Mouse (Mus musculus) heart, adult 18-20 months (tissue): Measurements from ENCODE around the gene Tmem132c. TPM values are rescaled to one million over a fixed set of nuclear protein-coding genes. Genes with fewer than 3 reads are reported as not detected.

ENCODE experiments used
- DNase-seq, 2 experiments: peaks; one replicate each; pipeline ENCODE4 v3.0.0; 2021 to 2022; ENCODE audit warnings: mixed read lengths in 1 of 2
- total RNA-seq, 2 experiments: library from RNA; stranded (reverse); gene quantifications; 2 replicates each; pipeline ENCODE4 v1.2.3; 2021

Gene Tmem132c
- total RNA-seq, 2 experiments from 2014 or later: 0.05 to 0.21 TPM

DNA sequence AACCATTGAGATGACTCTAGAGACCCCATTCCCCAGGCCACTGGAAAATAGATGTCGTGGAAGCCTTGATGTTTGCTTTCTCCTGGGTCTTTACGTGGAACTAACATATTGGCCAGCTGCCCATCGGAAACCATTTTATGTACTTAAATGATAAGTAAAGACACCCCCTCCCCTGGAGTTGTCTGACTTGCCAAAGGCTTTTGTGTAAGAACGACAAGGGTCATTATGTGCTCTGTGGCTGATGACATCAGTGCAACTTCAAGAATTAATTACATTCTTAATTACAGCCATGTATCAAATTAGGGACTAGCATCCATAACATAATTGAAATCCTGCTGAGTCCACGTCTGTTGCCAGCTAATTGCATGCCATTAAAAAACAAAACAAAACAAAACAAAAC, 45.3 kb downstream of the Tmem132c start:
- DNase-seq: no peak

DNA sequence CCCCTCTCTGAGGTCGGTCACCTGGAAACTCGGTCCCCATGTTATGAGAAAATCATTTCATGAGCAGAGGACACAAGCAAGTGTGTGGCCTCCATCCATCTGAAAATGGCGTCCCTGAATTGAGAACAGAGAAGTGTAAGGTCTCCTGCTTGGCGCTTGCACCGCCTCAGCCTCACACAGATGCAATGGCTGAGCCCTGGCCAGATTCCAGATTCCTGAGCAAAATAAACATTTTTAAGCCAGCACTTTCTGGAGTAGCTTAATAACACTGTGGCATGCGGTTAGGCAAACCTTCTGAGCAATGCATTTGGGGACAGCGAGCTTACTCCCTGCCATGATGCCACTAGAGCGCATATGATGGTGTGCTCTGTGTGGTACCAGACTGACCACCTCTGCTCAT, 48.1 kb downstream of the Tmem132c start:
- no peak for DNase-seq

DNA sequence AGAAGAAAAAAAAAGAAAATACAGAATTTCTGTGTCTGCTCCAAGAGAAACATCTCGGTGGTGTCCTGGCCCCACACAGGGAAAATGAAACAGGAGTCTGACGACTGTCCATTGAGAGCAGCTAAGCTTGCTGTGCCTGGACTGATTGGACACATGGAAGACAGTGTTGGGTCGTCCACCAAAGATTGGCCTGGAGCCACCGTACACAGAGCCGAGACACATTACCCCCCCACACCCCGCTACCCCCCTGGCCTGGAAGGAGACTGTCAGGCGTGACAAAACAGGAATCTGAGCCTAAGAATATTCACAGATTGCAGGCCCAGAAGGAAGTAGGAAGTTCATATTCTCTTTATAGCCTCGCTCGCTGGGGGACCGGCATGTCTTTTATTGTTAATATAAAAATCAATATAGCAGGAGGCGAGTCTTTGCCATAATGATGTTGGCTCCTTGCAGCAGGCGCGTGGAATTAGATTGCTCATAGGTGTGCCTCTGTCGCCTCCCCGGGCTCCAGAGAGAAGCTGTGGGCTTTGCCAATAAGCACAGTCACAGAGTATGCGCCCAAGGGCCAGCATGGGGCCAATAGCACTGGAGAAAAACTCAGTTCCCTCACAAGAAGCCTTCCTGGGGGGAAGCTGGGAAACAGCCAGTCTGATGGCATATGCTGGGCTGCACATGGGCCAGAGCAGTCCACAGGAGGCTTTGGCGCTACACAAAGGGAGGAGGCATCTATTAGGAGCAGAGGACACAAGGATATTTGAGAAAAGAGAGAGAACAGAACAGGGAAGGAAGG, 49.0 kb downstream of the Tmem132c start:
- DNase-seq: peak; percentile 13 to 21

DNA sequence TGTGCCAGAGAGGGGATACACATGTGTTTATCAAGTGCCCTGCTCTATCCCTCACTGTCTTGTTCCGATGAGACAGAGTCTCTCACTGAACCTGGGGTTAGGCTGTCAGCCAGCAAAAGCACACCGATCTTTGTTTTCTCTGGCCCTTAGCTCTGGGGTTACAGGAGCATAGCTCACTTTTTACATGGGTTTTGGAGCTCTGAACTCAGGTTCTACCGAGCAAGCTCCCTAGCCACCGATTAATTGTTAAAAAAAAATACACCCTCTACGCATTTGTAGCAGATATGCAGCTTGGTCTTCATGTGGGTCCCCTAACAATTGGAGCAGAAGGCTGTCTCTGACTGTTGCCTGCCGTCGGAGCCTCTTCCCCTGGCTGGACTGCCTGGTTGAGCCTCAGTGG, 50.0 kb downstream of the Tmem132c start:
- no peak for DNase-seq

DNA sequence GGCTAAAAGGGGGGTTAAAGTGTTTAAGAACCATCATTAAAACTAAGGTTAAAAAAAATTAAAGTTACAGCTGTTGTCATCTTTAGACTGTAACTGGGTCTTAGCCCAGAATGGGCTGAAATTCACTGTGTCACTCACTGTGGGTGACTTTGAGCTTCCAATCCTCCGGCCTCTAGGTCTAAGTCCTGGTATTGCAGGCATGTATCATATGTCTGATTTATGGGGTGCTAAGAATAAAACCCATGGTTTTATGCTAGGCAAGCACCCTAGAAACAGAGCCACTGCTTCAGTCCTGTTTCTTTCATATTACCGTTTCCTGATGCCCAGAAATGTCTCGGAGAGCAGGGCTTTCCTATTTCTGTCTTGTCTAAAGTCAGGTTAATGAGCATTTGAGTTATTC, 52.1 kb downstream of the Tmem132c start:
- DNase-seq: no peak

DNA sequence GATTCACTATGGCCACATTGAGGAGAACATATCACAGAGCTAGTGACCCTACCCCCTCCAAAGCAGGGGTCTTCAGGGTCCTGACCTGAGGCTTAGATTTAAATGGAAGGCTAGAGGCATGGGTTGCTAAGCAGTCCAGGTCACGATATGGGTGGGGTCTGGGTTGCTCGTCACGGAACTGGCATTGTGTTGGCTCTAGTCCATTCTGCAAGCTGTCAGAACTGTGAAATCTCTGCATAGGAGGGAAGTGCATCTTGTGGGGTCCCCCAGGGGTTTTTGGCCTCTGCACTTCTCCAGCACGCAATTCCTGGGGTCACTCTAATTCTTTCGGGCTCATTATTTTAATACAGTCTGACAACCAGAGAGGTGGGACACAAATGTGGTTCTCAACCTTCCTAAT, 55.9 kb downstream of the Tmem132c start:
- no peak for DNase-seq

DNA sequence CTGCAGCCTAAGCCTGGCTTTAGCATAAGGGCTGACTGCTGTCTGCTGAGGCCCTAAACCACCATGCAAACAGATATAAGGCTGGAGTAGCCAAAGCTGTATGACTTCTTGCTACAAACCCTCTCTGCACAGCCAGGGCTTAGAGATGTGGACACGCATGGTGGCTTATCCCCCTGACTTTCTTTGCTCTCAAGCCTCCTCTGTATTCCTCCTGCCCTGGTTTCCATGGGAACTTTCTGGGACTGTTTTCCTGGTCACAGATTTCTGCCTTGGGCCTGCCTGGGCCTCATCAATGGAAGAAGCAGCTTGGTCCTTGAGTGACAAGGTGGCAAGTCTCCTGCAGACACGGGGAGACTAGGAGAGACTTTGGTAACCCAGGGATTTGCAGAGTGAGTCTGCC, 56.5 kb downstream of the Tmem132c start:
- DNase-seq: no peak

DNA sequence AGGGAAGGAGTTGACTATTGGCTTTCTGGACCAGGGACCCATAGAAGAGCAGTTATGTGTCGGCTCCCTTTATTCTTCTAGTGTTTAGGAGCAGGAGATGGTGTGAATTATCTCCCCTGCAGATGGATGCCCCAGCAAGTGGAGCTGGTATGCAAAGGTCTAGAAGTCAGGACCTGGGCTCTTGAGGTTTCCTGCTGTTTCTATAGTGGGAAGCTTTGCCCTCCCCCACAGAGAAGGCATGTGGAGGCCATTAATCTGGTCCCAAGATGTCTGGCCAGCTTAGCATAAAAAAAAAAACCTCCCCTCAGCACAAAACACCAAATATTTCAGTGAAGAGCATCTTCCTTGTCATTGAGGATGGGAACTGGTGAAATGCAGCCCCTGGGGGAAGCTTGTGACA, 57.4 kb downstream of the Tmem132c start:
- DNase-seq: no peak

DNA sequence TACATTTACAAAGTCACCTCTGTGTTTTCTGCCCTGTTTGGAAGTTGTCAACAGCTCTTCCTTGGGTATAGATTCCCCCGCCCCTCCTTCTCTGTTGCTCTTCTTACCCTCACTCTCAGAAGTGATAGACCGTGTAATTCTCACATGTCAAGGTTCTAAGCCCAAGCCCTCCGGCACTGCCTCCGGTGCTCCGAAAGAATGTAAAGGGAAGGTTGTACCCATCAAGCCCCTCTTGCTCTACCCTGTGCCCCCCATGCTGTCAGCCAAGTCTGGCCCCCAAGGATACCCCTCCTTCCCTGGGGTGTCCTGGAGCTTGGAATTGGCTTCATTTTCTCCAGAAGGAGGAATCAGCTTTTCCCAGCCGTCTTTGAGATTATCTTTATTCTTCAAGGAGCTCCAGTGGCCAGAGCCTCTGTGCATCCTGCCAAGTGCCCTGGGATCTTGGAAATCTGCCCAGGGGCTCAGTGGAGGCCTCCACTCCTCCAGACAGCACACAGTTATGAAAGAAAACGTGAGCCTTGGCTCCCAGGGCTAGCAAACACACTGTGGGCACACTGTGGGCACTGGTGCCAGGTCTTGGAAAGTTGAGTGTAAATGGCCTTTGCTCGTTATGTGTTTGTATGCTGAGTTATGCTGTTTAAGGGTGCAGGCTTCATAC, 59.1 kb downstream of the Tmem132c start:
- DNase-seq: no peak

DNA sequence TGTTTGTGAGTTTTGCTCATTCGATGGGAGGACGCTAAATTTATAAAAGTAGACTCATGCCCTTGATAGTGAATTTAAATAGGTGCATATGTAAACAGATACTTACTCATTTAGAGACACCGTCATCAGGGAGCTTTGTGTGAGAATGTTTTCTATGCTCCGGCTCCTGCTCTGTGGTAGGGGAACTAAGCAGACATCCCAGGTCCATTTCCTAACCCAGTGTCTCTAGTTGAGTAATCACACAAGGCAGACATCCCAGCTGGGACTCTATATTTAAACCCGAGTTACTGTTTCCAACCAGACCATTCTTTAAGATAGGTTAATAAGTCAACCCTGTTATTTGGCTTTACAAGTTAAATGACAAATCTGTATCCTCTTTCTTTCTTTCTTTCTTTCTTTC, 63.7 kb downstream of the Tmem132c start:
- DNase-seq: no peak

DNA sequence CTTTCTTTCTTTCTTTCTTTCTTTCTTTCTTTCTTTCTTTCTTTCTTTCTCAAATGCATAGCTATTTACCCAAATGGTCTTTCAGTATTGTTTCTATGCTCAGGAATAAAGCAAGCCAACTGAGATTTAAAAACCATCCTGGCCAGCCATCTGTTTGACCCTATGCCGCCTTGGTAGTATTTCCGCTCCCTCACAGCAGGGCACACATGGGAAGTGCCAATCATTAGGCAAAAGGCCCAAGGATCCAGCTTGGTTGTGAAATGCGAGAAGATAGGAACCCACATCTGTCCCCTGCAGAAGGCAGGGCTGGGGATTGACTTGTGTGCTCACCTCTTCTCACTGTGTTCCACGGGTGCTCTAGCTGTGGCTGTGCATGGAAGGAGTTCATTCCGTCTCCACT, 64.1 kb downstream of the Tmem132c start:
- DNase-seq: no peak

DNA sequence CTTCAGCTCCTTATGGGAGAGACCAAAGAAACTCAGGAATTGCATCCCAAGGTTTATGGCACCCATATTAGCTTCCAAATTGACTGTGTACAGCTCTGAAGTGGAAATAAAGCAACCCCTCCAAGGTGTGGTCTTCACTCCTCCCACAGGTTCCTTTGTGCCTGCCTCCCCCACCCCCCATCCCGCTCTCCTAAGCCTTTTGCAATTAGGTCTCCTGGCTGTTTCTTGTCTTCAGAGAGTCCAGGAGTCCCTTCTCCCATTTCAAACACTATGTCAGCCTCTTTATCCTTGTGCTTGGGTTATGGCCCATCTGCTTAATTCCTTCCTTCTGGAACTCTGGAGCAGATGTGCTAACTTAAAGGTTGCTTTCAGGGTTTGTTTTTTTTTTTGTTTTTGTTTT, 65.1 kb downstream of the Tmem132c start:
- DNase-seq: no peak

DNA sequence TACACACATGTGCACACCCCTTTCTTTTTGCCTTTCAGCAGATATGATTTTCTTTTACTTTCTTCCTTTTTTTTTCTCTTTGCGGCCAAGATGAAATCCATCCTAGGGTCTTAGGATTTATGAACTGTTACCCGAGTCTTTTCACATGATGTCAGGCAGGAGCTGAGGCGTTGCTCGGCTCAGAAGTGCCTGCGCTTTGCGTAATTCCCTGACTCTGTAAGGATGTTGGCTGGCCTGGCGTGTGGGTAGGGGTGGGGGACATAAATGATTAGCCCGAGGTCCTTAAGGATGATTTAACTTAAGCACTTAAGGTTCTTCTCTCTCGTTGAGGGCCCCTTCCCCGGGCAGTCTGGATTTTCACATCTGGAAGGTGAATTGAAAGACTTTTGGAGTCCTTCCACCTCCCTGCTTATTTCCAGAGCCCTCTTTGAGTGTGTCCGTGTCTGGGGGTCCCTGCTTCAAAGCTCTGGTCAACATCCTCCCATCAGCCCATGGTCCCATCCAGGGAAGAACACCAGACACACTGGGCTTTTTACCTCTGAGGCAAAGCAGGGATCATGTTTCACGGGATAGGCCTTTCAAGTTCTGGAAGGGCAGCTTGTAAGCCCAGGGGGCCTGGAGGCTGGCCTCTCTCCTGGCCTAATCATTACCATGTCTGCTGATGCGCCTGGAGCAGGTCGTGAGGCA, 68.9 kb downstream of the Tmem132c start:
- DNase-seq: no peak

DNA sequence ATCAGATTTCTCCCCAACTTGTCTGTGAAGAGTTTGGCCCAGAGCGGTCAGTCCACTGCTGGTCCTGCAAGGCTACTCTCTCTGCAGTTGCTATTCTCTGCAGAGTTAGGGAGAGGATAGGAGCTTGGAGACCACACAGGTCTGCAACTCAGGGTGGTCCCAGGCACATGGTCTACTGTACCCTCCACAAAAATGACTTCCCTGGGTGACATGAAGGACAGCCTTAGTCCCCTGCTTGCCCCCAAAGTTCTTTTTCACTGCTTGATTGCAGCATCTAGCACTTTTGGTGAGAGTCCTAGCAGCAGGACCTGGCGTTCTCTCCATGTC, 69.4 kb downstream of the Tmem132c start:
- DNase-seq: no peak

DNA sequence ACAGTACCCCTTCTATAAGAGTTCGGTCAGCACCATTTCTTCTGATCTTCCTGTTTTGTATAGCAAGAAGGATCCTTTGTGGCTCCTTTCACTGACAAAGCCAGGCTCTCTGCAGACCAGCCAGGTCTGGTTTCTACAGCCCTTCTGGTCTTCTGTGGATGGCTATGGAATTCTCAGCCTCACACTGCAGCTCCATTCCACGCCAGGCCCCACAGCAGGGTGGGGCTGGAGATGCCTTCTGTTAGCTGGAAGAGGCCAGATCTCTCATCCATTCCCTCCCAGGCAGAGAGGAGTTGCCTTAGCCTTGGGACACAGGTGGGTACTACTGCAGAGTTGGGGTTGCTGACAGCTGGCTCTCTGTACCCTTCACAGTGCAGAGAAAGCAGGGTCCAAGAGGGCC, 72.0 kb downstream of the Tmem132c start:
- no peak for DNase-seq

DNA sequence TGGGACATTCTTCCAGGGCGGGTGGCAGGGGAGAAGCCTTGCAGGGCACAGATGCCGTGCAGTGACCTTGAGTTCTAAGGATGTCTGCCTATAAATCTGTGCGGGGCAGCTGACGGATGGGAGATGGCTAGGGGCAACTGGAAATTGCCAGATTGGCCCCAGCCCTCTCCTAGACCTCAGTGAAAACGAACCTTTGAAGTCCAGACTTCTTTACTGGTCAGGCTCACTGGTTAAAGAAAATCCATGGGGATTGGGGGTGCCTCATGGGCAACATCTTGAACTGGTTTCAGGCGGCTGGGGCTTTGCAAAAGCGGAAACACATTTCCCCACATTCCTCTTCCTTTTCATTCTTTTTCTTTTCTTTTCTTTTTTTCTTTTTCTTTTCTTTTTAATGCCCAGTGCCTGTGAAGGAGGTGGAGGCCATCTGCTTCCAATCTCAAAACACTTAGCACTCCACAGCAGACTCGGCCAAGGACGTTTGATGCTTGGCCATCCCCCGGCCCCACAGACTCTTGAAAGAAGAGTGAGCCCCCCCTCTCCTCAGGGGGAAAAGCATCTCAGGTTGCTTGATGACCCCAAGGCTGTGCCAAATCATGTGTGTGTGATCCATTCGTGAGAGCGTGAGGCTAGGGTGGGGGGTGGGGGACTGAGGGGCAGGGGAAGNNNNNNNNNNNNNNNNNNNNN, 77.6 kb downstream of the Tmem132c start:
- no peak for DNase-seq

DNA sequence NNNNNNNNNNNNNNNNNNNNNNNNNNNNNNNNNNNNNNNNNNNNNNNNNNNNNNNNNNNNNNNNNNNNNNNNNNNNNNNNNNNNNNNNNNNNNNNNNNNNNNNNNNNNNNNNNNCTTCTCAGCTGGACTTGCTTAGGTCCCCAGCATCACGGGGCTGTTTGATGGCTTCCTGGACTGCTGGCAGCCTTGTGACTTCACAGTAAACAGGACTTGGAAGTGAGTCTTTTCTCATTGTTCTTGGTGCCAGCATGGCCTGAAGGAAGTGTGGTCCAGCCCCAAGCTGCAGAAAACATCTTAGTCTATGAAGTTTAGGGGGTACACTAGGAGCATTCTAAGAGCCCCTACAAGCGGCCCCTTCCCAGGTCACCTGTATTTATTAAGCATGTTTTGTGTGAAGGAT, 83.0 kb downstream of the Tmem132c start:
- no peak for DNase-seq

DNA sequence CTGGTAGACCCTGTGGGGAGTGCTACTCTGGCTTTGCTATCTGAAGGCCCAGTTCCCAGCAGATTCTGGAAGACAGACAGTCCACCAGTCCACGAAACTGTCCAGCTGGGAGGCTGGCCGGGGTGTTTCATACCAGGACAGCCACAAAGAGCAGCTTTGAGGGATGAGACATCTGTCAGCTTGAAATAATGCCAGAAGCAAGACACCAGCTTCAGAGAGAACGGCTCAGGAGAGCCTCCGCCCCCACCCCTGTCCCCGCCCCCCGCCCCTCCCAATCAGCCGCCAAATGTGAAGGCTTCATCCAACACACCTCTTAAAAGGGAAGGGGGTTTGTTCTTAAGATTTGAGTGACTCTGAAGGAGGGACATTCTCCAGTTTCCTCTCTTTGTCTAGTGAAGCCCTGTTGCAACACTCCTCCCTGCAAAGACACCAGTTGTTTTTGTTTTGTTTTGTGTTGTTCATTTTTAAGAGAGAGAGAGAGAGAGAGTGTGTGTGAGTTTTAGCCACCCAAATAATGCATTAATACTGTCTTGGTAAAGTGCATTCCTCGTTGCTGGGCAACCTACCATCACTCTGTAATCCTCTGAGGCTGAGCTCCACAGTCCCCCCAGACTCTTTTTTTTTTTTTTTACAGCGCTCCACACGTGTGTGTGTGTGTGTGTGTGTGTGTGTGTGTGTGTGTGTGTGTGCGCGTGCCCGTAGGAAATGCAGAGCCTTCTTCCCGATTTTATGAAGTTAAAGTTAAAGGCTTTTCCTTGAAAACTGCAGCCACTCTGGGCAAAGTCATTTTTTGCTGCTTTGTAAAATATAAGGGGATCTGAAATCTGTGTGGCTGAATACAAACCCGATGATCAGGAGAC, 94.7 kb downstream of the Tmem132c start:
- DNase-seq: peak; percentile 45 to 67

DNA sequence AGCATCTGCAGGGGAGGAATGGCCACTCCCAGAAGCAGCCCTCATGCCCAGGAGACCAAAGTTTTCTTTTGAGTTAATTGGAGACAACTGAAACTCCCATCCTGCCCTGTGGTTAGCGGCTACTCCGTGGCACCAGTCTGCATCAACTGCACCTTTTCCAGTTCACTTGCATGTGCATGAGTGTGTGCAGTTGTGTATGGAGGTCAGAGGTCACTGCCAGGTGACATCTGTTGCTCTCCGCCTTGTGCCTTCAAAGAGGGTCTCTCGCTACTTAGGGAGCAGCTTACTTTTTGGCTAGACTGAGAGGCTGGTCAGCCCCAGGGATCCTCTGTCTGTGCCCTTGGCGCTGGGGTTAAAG, 95.3 kb downstream of the Tmem132c start:
- DNase-seq: no peak

DNA sequence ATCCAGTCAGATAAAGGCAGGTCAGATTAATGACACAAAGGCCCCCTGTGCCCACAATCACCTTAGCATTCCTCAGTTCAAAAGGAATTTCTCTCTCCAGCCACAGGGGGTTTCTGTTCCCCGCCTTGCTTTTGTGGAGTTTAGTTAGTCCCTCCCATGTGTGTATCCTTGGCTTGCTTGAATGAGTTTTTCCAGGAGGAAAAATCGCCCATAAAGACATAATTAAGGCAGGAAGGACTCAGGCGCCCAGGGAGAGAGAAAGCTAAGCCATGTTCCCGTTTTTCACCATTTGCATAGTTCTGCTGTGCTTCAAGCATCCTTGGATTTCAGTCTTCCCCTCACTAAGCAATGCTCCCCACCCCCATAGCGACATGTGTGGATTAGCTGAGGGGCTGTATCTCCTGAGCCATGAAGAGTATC, 97.4 kb downstream of the Tmem132c start:
- no peak for DNase-seq

DNA sequence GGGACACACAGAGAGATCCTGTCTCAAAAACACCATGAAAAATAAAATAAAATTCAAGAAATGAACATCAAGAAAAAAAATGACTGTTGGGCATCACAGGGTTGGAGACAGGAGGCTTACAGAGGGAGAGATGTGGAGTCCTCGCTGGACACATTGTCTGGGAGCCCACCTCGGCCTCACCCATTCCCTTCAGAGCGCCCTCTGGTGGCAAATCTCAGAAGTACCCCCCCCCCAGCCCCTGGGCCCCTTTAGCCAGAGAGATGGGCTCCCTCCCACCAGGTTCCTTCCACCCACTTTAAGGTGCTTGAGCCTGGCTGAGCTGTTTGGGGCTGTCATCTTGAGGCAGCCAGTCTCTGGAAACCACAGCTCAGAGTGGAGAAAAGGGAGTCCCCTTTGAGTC, 99.5 kb downstream of the Tmem132c start:
- DNase-seq: no peak

DNA sequence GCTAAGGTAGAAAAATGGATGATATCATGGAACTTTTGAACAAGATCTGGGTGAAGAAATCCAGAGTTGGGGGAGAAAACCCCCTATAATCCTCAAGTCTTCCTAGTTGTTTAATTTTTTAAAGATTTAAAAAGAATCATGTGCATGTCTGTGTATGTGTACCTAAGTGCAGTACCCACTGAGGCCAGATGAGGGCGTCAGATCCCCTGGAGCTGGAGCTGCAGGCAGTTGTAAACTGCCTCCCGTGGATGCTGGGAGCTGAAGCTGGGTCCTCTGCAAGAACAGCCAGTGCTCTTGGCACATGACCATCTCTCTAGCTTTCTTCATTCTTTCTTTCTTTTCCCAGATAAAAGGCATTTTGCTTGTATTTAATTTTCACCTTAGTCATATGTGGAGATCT, 103.1 kb downstream of the Tmem132c start:
- no peak for DNase-seq
